Mouse (Mus musculus) stomach, embryonic 14.5 days (tissue): ENCODE data around the gene Tbkbp1. TPM values are rescaled to one million over a fixed set of nuclear protein-coding genes. Genes with fewer than 3 reads are reported as not detected.

ENCODE experiments used
- ATAC-seq: fragments of 200-750 bp; cut with Nextera tagmentation; 2 replicates; pipeline ENCODE4 v1.8.0; 2017; ENCODE audit warnings: low read depth, moderate TSS enrichment; ENCODE audit not compliant: insufficient number of reproducible peaks, insufficient read depth, low FRiP score
- H3K27ac ChIP-seq: fragments of 300-500 bp; sonication (generic); 2 replicates; pipeline ENCODE4 v1.5.1; 2014; ENCODE audit warnings: mild to moderate bottlenecking, low read length, moderate library complexity, mixed read lengths
- H3K27me3 ChIP-seq: fragments of 300-500 bp; sonication (generic); 2 replicates; pipeline ENCODE4 v1.6.1; 2014; ENCODE audit warnings: low read length, control low read depth, mixed read lengths; ENCODE audit not compliant: control insufficient read depth, insufficient read depth
- H3K36me3 ChIP-seq: fragments of 300-500 bp; sonication (generic); 2 replicates; pipeline ENCODE4 v1.6.1; 2014; ENCODE audit warnings: mild to moderate bottlenecking, control low read depth, low read length, moderate library complexity, mixed read lengths; ENCODE audit not compliant: control insufficient read depth, insufficient read depth
- H3K4me1 ChIP-seq: fragments of 300-500 bp; sonication (generic); 2 replicates; pipeline ENCODE4 v1.6.1; 2014; ENCODE audit warnings: low read length, control low read depth, mixed read lengths; ENCODE audit not compliant: control insufficient read depth, insufficient read depth
- H3K4me2 ChIP-seq: fragments of 300-500 bp; sonication (generic); replicated peaks from 2 replicates; pipeline ENCODE4 v1.6.1; 2014; ENCODE audit warnings: low read depth, low read length, control low read depth
- H3K4me3 ChIP-seq: fragments of 300-500 bp; sonication (generic); 2 replicates; pipeline ENCODE4 v1.5.1; 2014; ENCODE audit warnings: low read depth, low read length, control low read depth
- H3K9ac ChIP-seq: fragments of 300-500 bp; sonication (generic); replicated peaks from 2 replicates; pipeline ENCODE4 v1.6.1; 2014; ENCODE audit warnings: low read depth, mild to moderate bottlenecking, control low read depth, low read length, moderate library complexity, mixed read lengths
- H3K9me3 ChIP-seq: fragments of 300-500 bp; sonication (generic); 2 replicates; pipeline ENCODE4 v1.6.1; 2016; ENCODE audit warnings: low read depth, low read length, control low read depth; ENCODE audit not compliant: control insufficient read depth
- WGBS: fragments of 180-500 bp; shearing (Covaris S2); extraction: QIAGEN DNeasy Blood & Tissue Kit; methylation state at CpG from one replicate; pipeline ENCODE4 v1.1.7; 2014; 5-methylcytosine and 5-hydroxymethylcytosine counted together
- polyA plus RNA-seq: library from polyadenylated mRNA; unstranded; fragments of >200 nt; fragmentation: Nextera tagmentation; extraction: Ambion mirVana; gene quantifications from 2 replicates; pipeline ENCODE4 v1.2.1, GENCODE M21; 2014

Tbkbp1 gene
- polyA plus RNA-seq, 1 experiment from 2014 or later = 3.7 TPM

DNA sequence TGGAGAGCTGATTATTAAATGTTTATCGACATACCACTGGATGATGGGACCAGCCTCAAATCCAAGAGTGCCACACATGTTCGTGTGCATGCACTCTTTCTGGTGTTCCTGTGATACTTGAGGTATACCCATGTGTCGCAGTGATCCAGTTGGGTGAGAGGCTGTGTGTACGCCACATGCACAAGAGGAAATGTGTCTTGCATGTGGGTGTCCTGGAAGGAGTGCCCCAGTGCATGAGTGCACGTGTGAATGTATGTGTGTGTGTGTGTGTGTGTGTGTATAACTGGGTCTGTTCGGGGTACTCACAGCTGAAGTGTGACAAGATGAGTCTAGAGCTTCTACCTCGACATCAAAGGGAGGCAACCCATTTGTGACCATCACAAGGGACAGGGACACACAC is 21.0 kb downstream of the Tbkbp1 start:
- Histone ChIP-seq H3K36me3 (no peaks in the 10 kb centered on the region), H3K4me1 (no peaks in the 10 kb centered on the region), H3K9me3 (no peaks in the 10 kb centered on the region), H3K27ac (no peak overlapping the region), H3K9ac (no peak overlapping the region), H3K27me3 (no peaks in the 10 kb centered on the region), H3K4me3 (no peak overlapping the region), H3K4me2 (no peak overlapping the region)
- 76% methylated on average over 7 of the region's 7 CpGs for WGBS
- ATAC-seq = no peak

DNA sequence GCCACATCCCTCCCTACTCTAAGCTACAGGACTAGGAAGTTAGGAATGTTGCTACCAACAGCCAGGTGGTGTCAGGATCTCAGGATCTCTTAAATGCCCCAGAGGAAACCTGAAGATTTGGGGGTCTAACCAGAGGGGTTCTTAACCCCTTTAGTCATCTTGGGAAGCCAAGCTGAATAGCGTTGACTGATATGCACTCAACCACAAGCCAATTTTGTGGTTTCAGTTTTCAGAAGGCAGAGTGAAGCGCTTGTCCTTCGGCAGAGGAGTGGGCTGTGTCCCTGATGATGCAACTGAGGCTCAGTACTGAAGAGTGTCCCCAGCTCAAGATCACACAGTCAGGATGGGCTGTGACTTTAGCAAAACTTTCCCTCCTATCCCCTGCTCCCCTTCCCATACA is 22.3 kb downstream of the Tbkbp1 start:
- no peak for ATAC-seq
- Histone ChIP-seq H3K27ac (no peak overlapping the region), H3K9ac (no peak overlapping the region), H3K9me3 (no peaks in the 10 kb centered on the region), H3K4me3 (no peak overlapping the region), H3K4me1 (no peaks in the 10 kb centered on the region), H3K27me3 (no peaks in the 10 kb centered on the region), H3K36me3 (no peaks in the 10 kb centered on the region), H3K4me2 (no peak overlapping the region)
- 71% methylated on average over 3 of the region's 3 CpGs for WGBS

DNA sequence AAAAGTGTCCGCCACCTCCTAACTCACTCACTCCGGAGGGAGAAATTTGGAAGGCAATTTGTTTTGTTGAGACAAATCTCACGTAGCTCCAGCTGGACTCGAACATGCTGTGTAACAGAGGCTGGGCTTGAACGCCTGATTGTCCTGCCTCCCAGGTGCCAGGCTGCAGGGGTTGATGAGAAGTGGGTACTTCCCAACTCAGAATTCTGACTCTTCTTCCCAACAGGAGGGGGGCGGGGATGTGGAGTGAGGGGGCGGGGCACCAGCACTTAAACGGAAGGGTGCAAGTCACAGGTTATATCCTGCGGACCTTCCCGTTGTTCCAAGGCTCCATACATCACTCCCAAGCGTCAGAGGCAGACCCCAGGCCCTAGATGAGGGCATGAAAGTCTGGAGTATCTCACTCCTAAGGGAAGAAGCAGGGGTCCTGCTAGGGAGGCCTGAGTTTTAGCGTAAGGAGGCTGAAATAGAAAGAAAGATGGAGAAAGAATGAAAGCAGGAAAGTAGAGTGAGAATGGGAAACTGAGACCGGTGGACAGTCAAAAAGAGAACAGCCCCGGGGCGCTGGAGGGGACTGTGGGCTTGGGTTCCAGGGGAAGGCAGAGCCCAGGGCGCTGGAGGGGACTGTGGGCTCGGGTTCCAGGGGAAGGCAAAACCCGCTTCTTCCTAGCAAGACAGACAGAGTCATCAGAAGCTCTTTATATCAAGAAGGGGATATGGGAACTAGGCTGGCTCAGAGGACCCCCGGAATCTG is 23.6 kb downstream of the Tbkbp1 start:
- no peaks in the 10 kb centered on the region for H3K27me3 ChIP-seq
- peak overlapping the region; percentile 90 for H3K4me2 ChIP-seq
- H3K4me3 ChIP-seq = peak overlapping the region; percentile 43
- 23% methylated on average over 19 of the region's 19 CpGs for WGBS
- no peak overlapping the region for H3K27ac ChIP-seq
- no peak for ATAC-seq
- H3K9me3 ChIP-seq = no peaks in the 10 kb centered on the region
- peaks cover 4% of the 10 kb centered on the region; the same call in 1 of the 2 replicates for H3K4me1 ChIP-seq
- H3K9ac ChIP-seq = peak overlapping the region; percentile 30; the same call in 1 of the 2 replicates
- H3K36me3 ChIP-seq = no peaks in the 10 kb centered on the region

DNA sequence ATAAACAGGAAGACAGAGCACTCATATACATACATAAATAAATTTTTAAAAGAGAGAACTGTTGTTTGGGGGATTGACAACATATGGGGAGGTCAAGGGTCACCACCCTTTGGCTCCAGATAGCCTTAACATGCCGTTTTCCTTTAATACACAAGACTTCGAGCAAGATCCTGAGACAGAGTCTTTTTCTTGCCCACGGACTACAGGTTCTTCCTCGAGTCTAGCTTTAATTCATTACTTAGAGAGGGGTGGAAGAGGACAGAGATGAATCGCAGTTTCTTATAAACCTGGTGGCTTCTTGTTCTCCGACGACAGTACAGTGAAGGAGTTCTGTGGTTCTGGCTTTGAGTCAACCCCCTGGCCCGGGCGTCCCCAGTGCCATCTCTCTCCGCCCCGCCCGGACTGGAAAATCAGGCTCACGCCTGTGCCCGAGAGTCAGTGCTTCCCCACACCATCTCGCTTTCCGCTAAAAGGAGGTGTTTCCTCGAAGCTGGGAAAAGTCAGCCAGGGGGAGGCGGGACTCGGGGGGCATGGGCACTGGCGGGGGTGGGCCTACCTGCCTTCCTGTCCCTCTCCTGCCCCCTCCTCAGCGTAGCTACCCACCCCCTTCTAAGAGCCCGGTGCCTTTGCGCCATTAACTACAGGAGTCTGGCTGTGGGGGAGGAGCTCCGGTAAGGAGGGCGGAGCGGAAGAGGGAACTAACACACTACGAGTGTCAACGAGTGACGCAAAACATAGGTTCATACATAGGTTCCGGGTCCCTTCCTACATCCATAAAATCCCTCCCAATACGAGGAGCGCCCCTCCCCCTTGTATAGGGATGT is 24.4 kb downstream of the Tbkbp1 start:
- WGBS = 4% methylated on average over 32 of the region's 32 CpGs
- ATAC-seq = peak; percentile 77
- Histone ChIP-seq H3K27me3 (no peaks in the 10 kb centered on the region), H3K27ac (no peak overlapping the region), H3K36me3 (no peaks in the 10 kb centered on the region), H3K9me3 (no peaks in the 10 kb centered on the region), H3K4me2 (peak overlapping the region; percentile 90), H3K4me1 (peaks cover 4% of the 10 kb centered on the region; the same call in 1 of the 2 replicates), H3K9ac (peak overlapping the region; percentile 30; the same call in 1 of the 2 replicates), H3K4me3 (peak overlapping the region; percentile 43)

DNA sequence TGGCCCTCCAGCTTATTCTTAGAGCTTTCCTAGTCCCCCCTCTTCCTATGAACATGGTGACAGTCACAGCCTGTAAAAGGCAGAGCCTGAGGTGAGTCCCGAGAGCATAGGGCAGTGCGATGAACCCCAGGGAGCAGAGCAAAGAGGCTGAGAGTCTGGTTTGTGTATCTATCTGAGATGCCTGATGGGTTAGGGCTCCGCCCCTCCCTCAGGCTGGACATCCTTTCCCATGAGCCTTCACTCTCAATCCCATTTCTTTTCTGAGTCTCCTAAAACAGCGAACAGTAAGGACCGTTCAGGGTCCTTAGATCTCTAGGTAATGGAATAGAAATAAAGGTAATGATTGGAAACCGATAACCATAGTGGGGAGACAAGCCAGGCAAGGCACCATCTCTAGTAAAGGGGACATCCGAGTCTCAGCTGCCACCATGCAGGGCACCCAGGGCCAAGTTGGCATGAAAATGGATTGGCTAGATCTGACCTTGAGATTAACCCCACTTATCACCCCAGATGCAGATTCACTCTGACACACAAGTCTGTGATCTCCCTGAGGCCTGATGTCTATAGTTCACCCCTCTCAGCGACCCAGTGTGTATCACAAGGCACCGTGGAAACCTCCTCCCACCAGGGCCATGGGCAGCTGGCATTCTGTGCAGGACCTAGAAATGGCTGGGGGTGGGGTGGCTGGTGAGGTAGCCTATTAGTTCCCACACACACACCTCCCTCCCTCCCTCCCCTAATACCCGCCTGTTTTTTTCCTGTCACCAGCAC is 26.8 kb downstream of the Tbkbp1 start:
- Histone ChIP-seq H3K9ac (no peak overlapping the region), H3K27me3 (no peaks in the 10 kb centered on the region), H3K36me3 (no peaks in the 10 kb centered on the region), H3K9me3 (no peaks in the 10 kb centered on the region), H3K4me1 (peaks cover 7% of the 10 kb centered on the region; the same call in 1 of the 2 replicates), H3K4me3 (no peak overlapping the region), H3K27ac (no peak overlapping the region), H3K4me2 (no peak overlapping the region)
- ATAC-seq = no peak
- 44% methylated on average over 10 of the region's 10 CpGs for WGBS

DNA sequence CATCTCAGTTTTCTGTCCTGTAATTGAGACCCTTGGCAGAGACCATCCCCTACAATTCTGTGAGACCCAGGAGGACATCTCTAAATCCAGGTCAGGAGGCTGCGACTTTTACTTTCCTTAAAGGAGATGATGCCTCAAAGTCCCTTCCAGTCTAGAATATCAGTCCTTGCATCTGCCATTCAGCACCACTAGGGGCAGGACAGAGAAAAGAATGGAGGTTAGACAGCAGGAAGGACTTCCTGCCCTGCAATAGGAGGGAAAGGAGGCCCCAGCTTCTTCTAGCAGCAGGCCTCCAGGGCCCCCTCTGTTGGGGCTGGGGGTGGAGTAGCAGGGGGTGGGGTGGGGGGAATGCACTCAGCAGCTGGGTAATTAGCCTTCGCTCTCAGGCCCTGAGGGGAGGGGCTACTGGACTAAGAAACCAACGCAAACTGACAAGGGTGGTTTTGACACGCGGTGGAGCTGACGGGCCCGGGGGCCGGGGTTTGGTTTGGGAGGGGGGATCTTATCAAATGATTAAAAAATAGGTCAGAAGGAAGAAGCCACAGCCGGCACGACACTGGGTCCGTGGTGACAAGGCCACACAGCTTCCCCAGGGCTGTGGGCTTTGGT is 27.9 kb downstream of the Tbkbp1 start:
- ATAC-seq = no peak
- no peaks in the 10 kb centered on the region for H3K9me3 ChIP-seq
- peaks cover 7% of the 10 kb centered on the region; the same call in 1 of the 2 replicates for H3K4me1 ChIP-seq
- H3K36me3 ChIP-seq = no peaks in the 10 kb centered on the region
- H3K4me2 ChIP-seq = no peak overlapping the region
- no peak overlapping the region for H3K9ac ChIP-seq
- no peak overlapping the region for H3K4me3 ChIP-seq
- H3K27ac ChIP-seq = no peak overlapping the region
- H3K27me3 ChIP-seq = no peaks in the 10 kb centered on the region
- 22% methylated on average over 11 of the region's 11 CpGs for WGBS

DNA sequence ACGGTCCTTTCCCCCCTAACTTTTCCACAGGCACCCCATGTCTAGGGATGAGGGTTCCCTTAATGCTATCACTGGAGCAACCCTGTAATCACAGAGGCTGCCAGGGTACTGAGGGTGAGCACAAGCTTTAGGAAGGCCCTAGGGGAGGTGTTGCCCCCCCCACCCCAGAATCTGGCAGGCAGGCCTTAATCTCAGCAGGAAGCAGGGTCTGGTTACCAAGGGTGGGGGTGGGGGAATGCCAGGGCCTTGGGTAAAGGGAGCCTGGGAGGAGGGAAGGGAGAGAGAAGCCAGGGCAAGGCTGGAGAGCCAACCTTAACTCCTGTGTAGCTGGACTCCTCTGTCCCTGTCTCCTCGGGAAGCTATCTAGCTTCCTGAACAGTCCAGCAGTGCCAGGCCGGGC is 30.7 kb downstream of the Tbkbp1 start:
- no peak for ATAC-seq
- no peak overlapping the region for H3K9ac ChIP-seq
- 70% methylated on average over 3 of the region's 3 CpGs for WGBS
- H3K27me3 ChIP-seq = peaks cover 5% of the 10 kb centered on the region; the same call in 1 of the 2 replicates
- no peak overlapping the region for H3K4me2 ChIP-seq
- peaks cover 7% of the 10 kb centered on the region; the same call in 1 of the 2 replicates for H3K4me1 ChIP-seq
- H3K4me3 ChIP-seq = no peak overlapping the region
- H3K36me3 ChIP-seq = no peaks in the 10 kb centered on the region
- H3K9me3 ChIP-seq = no peaks in the 10 kb centered on the region
- H3K27ac ChIP-seq = no peak overlapping the region

DNA sequence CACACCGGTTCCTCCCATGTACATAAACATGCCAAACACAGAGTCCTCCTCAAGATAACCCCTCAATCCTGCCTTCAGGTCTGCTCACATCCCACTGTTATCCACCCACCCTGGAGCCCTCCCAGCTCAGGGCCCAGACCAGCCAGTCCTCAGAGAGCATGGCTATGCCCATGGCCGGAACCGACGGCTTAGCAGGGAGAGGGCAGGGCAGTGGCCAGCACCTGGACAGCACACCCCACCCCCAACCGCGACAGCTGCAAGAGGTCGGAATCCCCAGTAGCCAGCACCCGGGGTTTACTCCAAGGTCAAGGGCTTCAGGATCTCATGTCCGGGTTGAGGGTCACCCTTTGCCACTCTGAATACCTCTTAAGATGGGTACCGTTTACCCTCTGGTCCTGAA is 31.1 kb downstream of the Tbkbp1 start:
- 38% methylated on average over 10 of the region's 10 CpGs for WGBS
- Histone ChIP-seq H3K27me3 (peaks cover 8% of the 10 kb centered on the region), H3K36me3 (no peaks in the 10 kb centered on the region), H3K4me2 (no peak overlapping the region), H3K4me1 (peaks cover 8% of the 10 kb centered on the region), H3K9me3 (no peaks in the 10 kb centered on the region), H3K4me3 (no peak overlapping the region), H3K9ac (no peak overlapping the region), H3K27ac (no peak overlapping the region)
- ATAC-seq = peak; percentile 30; the same call in 1 of the 2 replicates
